Mouse (Mus musculus): ENCODE data around the gene Efl1. TPM values are rescaled to one million over a fixed set of nuclear protein-coding genes. Genes with fewer than 3 reads are reported as not detected.

The Efl1 gene
- total RNA-seq, 4 experiments from 2014 or later = 17.3 to 25.8 (median 22.1) TPM

DNA sequence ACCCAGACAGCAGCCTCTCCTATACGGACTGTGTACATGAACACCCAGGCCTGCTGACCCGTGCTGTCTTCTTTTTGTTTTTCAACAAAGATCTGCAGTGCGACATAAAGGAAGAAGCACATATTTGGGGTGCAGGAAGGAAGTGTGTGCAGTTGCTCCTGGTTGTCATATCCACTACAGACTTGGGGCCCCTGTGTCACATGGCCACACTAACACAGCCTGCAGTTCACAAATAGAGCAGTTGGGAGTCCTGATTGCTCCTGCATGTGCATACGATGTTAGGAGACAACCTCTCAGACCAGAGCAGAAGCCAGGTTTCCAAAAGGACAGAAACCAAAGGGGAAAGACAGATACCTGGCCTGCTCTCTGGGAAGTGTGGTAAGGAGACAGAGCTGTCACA is 172.2 kb downstream of the Efl1 start:
- no peak for DNase-seq

DNA sequence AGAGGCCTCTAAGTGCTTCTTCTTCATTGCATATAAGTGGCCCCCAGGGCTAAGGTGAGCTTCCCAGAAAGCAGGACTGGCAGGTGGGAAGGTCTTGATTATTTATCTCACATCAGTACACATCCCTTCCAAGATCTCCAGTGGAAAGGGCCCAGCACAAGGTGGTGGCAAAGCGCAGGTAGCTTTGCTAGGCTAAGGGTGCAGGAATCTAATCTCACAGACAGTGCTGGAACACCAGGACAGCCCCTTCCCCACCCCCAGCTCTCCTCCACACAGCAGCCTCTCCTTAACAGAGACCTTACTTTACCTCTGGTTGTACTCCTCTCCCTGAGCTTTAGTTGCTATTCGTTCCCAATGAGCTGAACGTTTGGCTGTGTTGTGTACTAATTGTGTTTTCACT is 173.1 kb downstream of the Efl1 start:
- DNase-seq = no peak

- DNase-seq = no peak
These were observed 174.1 kb downstream of the Efl1 start for GRCm38 (mm10) chr7:82822528-82822927.

Other genes with a start within 250 kb of the Efl1 start
- 1 to 10 TPM; 1.8 to 5.5 (median 3.3) TPM for gene Saxo2, start 86 bp upstream of the Efl1 start, total RNA-seq (2022)
- gene Mex3b, start 218.7 kb downstream of the Efl1 start, total RNA-seq (2022) = 1 to 10 TPM; 1.8 to 2.6 (median 1.9) TPM

Data from adrenal gland, adult 8-10 months (tissue).